Mouse (Mus musculus) bone marrow macrophage, adult 2 months (primary cell): Measurements from ENCODE around the gene Tmem120b. TPM values are rescaled to one million over a fixed set of nuclear protein-coding genes. Genes with fewer than 3 reads are reported as not detected.

Experiments used
- H3K27ac ChIP-seq: 2 replicates; pipeline ENCODE4 v1.5.1; 2012; ENCODE audit warnings: low read depth, low read length; ENCODE audit not compliant: insufficient read depth
- H3K4me1 ChIP-seq: 2 replicates; pipeline ENCODE4 v1.6.1; 2012; ENCODE audit warnings: low read length; ENCODE audit not compliant: control insufficient read depth, insufficient read depth
- H3K4me3 ChIP-seq: 2 replicates; pipeline ENCODE4 v1.5.1; 2012; ENCODE audit warnings: mild to moderate bottlenecking, low read length, moderate library complexity; ENCODE audit not compliant: insufficient read depth
- CTCF ChIP-seq: IDR thresholded peaks from 2 replicates; pipeline ENCODE4 v1.5.1; 2012; ENCODE audit warnings: low read depth, mild to moderate bottlenecking, low read length, moderate library complexity
- POLR2A ChIP-seq: IDR thresholded peaks from 2 replicates; pipeline ENCODE4 v1.6.1; 2012; ENCODE audit warnings: mild to moderate bottlenecking, low read depth, low read length, borderline replicate concordance
- polyA plus RNA-seq: library from polyadenylated mRNA; stranded (reverse); fragments of >200 nt; gene quantifications from 2 replicates; pipeline ENCODE4 v1.2.4, GENCODE M21; 2012; ENCODE audit not compliant: missing spikeins, insufficient read depth, insufficient read length

Tmem120b gene
- polyA plus RNA-seq, 1 experiment, result 4.3 TPM

DNA sequence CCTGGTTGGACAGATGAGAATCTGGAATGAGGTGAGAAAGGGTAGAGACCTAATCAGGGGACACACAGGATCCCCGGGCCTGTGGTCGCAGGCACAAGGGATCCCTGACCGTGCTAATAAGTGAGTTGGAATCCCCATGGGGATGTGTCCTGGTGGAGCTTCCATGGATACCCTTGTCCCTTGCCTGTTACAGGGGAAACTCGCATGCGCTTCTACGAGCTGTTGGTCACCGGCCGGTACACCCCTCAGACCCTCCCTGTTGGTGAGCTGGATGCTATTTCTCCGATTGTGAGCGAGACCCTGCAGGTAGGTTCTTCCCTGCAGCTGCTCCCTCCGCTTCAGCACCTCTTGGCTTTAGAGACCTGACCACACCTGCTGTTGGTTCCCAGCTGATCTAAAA lies 78.1 kb downstream of the Tmem120b start:
- Histone ChIP-seq H3K27ac (no peak overlapping the region), H3K4me3 (no peak overlapping the region), H3K4me1 (peaks cover 18% of the 10 kb centered on the region)
- no peak for TF ChIP-seq CTCF
- no peak for TF ChIP-seq POLR2A

DNA sequence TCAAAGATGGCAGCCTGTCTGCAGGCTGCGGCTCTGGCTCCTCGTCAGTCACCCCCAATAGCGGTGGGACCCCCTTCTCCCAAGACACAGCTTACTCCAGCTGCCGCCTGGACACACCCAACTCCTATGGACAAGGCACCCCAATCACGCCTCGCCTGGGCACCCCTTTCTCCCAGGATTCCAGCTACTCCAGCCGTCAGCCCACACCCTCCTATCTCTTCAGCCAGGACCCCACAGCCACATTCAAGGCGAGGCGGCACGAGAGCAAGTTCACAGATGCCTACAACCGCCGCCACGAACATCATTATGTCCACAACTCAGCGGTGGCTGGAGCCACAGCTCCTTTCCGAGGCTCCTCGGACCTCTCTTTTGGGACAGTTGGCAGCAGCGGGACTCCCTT lies 79.4 kb downstream of the Tmem120b start:
- peaks cover 26% of the 10 kb centered on the region for H3K4me1 ChIP-seq
- H3K4me3 ChIP-seq, result no peak overlapping the region
- H3K27ac ChIP-seq, result no peak overlapping the region
- TF ChIP-seq POLR2A (no peak), CTCF (no peak)

DNA sequence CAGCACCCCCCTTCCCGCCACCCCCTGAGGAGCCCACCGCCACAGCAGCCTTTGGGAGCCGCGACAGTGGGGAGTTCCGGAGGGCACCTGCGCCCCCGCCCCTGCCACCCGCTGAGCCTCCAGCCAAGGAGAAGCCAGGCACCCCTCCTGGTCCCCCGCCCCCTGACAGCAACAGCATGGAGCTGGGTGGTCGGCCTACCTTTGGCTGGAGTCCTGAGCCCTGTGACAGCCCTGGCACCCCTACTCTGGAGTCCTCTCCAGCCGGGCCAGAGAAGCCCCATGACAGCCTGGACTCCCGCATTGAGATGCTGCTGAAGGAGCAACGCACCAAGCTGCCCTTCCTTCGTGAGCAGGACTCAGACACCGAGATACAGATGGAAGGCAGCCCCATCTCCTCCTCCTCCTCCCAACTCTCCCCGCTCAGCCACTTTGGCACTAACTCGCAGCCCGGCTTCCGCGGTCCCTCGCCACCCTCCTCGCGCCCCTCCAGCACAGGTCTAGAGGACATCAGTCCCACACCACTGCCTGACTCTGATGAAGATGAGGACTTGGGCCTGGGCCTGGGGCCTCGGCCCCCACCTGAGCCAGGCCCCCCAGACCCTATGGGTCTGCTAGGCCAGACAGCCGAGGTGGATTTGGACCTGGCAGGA lies 80.0 kb downstream of the Tmem120b start:
- TF ChIP-seq POLR2A, result no peak
- no peak for TF ChIP-seq CTCF
- Histone ChIP-seq H3K27ac (no peak overlapping the region), H3K4me3 (no peak overlapping the region), H3K4me1 (peaks cover 31% of the 10 kb centered on the region)

DNA sequence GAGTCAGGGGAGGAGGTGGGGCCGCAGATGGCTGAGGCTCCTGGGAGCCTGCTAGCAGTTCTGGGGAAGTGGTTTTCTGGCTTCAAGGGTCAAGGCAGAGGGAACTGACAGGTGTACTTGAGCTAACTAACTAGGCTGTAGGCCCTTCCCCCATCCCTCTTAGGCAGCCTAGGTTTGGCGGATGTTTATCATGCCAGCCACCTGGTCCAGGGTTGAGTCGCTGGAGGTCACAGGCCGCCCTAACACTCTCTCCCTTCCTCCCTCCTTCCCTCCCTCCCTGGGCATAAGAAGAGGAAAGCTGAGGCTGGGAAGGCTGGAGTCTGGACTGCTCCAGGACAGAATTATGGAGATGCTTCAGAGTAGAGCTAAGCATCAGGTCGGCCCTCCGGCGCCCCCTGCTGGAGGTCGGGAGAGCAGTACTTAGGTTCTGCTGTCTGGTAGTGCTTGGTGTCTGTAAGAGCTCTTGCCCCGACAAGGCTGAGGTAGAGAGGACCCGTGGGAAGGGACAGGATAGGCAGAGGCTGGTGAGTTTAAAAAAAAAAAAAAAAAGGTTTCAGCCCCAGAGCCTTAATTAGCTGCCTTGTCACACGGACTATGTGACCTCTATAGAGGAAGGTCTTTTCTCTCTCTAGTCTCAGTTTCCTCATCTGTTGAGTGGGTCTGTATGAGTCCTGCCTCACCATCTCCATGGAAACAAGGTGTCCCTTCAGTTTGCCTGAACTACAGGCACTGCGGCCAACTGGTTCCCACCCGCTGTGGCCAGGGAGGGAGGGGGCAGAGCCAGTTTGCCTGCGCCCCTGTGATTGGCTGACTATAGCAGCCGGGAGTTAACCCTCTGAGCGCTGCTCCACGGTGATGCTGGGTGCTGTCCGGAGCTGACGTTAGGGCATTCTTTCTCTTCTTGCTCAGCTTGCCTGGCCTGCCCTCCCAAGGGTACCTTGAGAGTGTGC lies 81.5 kb downstream of the Tmem120b start:
- peaks cover 32% of the 10 kb centered on the region for H3K4me1 ChIP-seq
- H3K27ac ChIP-seq, result 0 out of 2 replicates have a peak overlapping the region, but pooled peaks have one; percentile 1
- TF ChIP-seq CTCF (peak; percentile 90), POLR2A (no peak)
- H3K4me3 ChIP-seq, result peak overlapping the region; percentile 51

DNA sequence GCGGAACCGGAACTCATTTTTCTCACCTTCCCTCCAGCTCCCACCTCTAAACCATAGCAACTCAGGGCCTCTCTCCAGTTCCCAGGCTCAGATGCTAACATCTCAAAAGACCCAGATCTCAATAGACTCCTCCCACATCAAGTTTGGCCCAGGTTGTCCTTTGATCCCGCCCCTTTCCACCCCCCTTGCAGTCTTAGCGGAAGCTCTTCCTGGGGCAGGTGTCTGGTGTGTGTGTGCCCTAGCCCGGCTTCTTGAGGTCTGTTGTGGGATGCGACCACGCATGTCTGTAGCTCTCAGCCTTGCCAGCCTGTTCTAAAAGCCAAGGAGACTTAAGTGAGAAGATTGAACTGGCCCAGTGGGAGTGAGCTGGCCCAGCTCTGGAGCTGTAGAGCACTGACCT lies 82.4 kb downstream of the Tmem120b start:
- Histone ChIP-seq H3K27ac (peak overlapping the region; percentile 74), H3K4me1 (peaks cover 27% of the 10 kb centered on the region), H3K4me3 (peak overlapping the region; percentile 51)
- TF ChIP-seq POLR2A (no peak), CTCF (0 out of 2 replicates have a peak, but pooled peaks have one; percentile 17)

DNA sequence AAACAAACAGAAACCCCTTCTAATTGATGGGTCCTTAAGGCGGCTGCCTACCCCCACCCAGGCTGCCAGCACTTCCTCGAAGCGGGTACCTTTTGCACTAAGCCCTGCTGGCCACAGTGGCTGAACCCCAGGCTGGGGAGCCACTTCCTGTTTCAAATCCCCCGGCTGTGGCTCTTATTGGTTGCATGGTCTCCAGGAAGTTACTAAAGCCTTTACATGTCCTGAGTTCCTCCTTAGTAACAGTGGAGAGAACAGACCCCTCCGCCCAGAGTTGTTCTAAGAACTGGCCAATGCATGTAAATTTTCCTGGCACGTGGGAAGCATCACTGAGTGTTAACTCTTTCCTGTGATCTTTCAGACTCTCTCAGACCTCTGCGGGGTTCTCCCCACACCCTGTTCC lies 82.9 kb downstream of the Tmem120b start:
- TF ChIP-seq POLR2A (no peak), CTCF (no peak)
- Histone ChIP-seq H3K27ac (peak overlapping the region; percentile 74), H3K4me3 (peak overlapping the region; percentile 51), H3K4me1 (peaks cover 27% of the 10 kb centered on the region)

DNA sequence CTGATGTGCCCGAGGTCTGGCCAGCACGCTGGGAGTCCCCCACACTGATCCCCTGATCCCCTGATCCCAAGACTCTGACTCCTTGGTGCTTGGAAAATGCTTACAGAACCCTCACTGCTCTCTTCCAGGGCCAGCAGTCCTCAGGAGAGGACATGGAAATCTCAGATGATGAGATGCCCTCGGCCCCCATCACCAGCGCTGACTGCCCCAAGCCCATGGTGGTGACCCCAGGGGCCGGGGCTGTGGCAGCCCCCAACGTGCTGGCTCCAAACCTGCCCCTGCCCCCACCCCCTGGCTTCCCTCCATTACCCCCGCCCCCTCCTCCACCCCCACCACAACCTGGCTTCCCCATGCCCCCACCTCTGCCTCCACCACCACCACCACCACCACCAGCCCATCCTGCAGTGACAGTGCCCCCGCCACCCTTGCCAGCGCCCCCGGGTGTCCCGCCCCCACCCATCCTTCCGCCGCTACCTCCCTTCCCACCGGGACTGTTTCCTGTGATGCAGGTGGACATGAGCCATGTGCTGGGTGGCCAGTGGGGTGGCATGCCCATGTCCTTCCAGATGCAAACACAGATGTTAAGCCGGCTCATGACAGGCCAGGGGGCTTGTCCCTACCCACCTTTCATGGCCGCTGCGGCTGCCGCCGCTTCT lies 83.6 kb downstream of the Tmem120b start:
- H3K27ac ChIP-seq, result peak overlapping the region; percentile 30
- H3K4me1 ChIP-seq, result peaks cover 27% of the 10 kb centered on the region
- TF ChIP-seq POLR2A, result no peak
- TF ChIP-seq CTCF, result no peak
- peak overlapping the region; percentile 7; the same call in 1 of the 2 replicates for H3K4me3 ChIP-seq

DNA sequence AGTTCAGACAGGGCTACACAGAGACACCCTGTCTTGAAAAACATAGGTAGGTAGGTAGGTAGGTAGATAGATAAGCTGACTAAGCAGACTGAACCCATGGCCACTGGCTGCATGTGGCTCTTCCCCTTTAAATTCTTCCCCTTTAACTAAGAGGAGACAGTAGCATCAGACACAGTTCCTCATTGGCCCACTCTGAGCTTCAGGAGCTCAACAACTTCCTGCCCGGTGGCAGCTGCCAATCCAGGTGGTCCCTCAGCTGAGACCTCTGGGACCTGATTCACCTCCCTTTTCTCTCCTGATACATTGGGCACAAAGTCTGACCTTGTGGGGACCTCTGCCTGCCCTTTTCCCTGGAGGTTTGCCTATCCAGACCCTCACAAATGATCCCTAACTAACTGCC lies 84.7 kb downstream of the Tmem120b start:
- TF ChIP-seq POLR2A (no peak), CTCF (no peak)
- Histone ChIP-seq H3K4me1 (peaks cover 27% of the 10 kb centered on the region), H3K4me3 (peak overlapping the region; percentile 31; the same call in 1 of the 2 replicates), H3K27ac (0 out of 2 replicates have a peak overlapping the region, but pooled peaks have one; percentile 17)

DNA sequence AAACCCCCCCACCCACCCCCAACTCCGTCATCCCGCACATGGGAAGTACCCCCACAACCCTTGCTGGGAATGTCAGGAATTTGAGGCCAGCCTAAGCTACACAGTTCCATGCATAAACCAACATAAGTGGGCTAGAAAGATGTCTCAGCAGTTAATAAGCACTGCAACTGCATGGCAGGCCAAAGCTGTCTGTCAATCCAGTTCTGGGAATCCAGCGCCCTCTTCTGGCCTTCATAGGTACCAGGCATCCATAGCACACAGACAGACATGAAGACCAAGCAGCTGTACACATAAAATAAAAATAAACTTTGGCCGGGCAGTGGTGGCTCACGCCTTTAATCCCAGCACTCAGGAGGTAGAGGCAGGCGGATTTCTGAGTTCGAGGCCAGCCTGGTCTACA lies 87.2 kb downstream of the Tmem120b start:
- peaks cover 20% of the 10 kb centered on the region for H3K4me1 ChIP-seq
- H3K4me3 ChIP-seq, result no peak overlapping the region
- H3K27ac ChIP-seq, result no peak overlapping the region
- TF ChIP-seq POLR2A (no peak), CTCF (peak; percentile 82)
